Mouse (Mus musculus) ZHBTc4 (cell line): ENCODE measurements around the gene Gm14190.
"Not testable (repeated sequence)": the region's sequence is repeated elsewhere in the genome, so short reads cannot be mapped to it uniquely, and the experiment has no call there.

Source experiments
- DNase-seq: peaks from one replicate; pipeline ENCODE4 v3.0.0-alpha.2; 2011; ENCODE audit warnings: low read depth, low spot score

Gm14190 gene

DNA sequence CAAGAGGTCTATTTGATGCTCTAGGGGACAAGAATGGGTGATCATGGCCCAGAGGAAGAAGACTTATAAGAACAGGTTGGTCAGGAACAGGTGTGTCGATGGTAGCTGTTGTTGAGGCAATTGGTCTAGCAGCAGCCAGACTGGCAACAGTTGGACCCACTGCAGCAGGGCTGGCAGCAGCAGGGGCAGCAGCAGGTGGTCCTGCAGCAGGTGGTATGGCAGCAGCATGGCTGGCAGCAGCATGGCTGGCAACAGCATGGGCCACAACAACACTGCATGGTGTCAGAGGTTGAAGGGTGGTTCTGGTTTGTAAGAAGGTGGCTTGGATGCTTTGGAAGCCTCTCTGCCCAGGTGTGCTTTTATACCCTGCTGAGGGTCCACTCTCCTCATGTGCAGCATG lies at the start of gene Gm14190:
Gm14190 (minus strand) TSS at position 278 of the 400 bp plus-strand sequence.
- DNase-seq, result no peak

DNA sequence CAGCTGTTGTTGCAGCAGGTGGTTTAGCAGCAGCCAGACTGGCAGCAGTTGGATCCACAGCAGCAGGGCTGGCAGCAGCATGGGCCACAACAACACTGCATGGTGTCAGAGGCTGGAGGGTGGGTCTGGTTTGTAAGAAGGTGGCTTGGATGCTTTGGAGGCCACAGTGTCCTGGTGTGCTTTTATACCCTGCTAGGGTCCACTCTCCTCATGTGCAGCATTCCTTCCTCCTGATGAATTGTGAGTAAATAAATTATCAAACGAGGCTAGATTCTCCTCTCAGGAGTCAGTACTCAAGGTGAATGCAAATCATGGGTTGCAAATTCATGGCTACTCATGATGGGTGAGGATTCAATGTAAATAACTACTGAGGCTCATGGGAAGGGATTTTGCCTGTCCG lies 43.6 kb upstream of the Gm14190 start, which contains the start of gene Gm14180:
Gm14180 (minus strand) TSS at position 101 of the 400 bp plus-strand sequence.
- no peak for DNase-seq

DNA sequence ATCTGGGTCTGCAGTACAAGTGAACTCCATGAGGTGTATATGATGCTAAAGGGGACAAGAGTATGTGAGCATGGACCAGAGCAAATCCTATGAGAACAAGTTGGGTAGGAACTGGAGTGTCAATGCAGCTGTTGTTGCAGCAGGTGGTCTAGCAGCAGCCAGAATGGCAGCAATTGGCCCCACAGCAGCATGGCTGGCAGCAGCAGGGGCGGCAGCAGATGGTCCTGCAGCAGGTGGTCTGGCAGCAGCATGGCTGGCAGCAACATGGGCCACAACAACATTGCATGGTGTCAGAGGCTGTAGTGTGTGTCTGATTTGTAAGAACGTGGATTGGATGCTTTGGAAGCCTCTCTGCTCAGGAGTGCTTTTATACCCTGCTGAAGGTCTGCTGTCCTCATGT lies 33.5 kb upstream of the Gm14190 start:
- no peak for DNase-seq

DNA sequence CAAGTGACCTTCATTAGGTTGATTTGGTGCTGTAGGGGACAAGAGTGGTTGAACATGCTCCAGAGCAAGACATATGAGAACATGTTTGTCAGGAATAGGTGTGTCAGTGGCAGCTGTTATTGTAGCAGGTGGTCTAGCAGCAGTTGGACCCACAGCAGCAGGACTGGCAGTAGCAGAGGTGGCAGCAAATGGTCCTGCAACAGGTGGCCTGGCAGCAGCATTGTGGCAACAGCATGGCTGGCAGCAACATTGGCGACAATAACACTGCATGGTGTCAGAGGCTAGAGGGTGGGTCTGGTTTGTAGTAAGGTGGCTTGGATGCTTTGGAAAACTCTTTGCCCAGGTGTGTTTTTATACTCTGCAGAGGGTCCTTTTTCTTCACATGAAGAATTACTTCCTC lies 28.2 kb upstream of the Gm14190 start:
- DNase-seq, result no peak

DNA sequence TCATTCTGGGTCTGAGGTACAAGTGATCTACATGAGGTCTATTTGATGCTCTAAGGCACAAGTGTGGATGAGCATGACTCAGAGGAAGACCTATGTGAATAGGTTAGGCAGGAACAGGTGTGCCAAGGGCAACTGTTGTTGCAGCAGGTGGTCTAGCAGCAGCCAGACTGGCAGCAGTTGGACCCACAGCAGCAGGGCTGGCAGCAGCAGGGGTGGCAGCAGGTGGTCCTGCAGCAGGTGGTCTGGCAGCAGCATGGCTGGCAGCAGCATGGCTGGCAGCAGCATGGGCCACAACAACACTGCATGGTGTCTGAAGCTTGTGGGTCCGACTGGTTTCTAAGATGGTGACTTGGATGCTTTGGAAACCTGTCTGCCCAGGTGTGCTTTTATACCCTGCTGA lies 5.3 kb downstream of the Gm14190 start:
- not testable (repeated sequence) for DNase-seq

DNA sequence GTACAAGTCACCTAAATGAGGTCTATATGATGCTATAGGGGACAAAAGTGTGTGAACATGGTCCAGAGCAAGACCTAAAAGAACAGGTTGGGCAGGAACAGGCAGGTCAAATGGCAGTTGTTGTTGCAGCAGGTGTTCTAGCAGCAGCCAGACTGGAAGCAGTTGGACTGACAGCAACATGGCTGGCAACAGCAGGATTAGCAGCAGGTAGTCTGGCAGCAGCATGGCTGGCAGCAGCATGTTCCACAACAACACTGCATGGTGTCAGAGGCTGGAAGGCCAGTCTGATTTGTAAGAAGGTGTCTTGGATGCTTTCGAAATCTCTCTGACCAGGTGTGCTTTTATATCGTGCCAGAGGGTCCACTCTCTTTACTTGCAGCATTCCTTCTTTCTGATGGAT lies 7.1 kb downstream of the Gm14190 start:
- DNase-seq, result no peak

DNA sequence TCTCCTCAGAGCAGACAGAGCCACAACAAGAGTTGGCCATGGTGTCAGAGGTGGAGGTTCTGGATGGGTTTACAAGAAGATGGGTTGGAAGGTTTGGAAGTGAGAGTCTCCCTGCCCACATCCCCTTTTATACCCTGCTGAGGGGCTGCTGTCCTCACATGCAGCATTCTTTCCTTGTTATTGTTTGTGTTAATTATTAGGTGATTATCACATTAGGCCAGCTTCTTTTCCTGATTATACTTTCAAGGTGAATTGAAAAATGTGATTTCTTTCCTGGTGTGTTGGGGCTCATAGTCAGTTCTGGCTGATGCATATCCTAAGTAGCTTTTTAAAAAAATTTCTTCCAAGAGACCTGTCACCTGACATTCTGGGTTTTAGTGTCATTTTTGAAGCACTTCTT lies 24.7 kb downstream of the Gm14190 start, which contains the start of gene Krtap4-6:
Krtap4-6 (minus strand) TSS at position 101 of the 400 bp plus-strand sequence.
- DNase-seq, result no peak

DNA sequence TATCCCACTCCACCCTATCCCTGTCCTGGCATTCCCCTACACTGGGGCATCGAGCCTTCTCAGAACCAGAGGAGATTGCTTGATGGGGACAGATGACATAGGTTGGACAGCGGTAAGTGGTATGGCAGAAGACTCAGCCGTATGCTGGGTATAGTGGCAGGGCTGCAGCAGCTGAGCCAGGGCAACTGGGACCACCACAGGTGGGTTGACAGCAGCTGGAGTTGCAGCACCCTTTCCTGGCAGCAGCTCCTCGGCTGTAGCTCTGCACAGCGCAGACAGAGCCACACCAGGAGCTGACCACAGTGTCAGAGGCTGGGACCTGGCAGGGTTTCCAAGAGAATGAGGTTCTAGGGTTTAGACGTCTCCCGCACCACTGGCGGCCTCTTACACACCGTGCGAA lies 27.7 kb downstream of the Gm14190 start:
- DNase-seq, result no peak

DNA sequence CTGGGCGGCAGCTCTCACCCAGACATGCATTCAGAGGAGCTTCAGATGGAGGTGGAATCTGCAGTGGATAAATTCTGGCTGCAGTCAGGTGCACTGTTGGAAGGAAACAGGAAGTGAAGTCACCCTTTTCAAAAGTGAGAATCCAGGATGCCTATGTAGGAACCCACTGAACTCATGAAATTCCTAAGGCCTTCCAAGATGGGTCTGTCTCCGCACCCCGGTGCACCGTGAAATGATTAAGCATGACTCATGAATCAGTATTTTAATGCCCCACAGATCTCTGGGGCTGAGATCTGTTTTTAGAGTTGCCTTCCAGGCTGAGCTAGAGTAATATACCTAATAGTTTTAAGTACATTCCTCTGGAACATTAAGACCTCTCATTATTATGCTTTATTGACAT lies 31.3 kb downstream of the Gm14190 start:
- DNase-seq, result no peak

DNA sequence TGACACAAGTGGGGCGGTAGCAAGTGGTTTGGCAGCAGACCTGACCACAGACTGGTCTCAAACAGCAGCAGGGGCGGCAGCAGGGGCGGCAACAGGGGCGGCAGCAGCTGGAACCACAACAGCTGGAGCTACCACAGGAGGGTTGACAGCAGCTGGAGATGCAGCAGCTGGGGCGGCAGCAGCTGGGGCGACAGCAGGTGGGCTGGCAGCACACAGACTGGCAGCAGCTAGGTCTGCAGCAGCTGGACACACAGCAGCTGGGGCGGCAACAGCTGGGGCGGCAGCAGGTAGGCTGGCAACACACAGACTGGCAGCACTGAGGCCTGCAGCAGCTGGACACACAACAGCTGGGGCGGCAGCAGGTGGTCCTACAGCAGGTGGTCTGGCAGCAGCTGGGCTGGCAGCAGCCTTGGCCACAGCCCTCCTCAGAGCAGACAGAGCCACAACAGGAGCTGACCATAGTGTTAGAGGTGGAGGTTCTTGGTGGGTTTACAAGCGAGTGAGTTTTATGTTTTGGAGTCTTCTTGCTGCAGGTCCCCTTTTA lies 32.0 kb downstream of the Gm14190 start, which contains the start of gene Gm11563:
Gm11563 (minus strand) TSS at position 494 of the 544 bp plus-strand sequence.
- peak; percentile 21 for DNase-seq

DNA sequence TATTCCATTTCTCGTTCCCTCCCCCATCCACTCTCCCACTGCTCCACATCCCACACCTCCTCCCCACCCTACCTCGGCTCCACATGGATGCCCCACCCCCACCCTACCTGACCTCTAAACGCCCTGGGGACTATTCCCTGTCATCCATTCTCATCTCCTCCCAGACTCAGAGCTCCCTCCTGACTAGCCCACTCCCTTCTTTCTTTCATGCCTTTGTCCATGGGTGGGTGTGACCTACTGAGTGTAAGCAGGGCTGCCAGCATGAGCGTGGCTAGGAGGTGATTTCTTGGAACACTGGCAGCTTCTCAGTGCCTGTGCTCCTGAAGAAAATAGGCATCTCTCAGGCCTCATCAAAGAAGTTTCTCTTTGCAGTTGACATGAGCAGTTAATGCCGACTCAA lies 33.5 kb downstream of the Gm14190 start:
- peak; percentile 83 for DNase-seq

DNA sequence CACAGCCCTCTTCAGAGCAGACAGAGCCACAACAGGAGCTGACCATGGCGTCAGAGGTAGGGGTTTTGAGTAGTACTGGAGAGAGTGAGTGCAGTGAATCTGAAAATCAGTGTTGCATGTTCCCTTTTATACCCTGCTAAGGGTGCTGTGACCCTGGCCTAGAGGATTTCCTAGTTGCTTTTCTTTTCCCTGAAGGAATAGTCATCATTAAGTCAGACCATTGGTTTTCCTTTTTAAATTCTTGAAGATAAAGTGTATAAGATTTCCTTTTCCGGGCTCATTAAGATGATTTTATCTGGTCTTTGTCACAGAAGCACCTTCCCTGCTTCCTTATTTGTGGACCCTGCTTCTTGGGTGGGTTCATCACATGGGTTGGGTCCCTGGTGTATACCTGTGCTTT lies 40.4 kb downstream of the Gm14190 start, which contains the start of gene Gm11555:
Gm11555 (minus strand) TSS at position 101 of the 400 bp plus-strand sequence.
- DNase-seq, result no peak

DNA sequence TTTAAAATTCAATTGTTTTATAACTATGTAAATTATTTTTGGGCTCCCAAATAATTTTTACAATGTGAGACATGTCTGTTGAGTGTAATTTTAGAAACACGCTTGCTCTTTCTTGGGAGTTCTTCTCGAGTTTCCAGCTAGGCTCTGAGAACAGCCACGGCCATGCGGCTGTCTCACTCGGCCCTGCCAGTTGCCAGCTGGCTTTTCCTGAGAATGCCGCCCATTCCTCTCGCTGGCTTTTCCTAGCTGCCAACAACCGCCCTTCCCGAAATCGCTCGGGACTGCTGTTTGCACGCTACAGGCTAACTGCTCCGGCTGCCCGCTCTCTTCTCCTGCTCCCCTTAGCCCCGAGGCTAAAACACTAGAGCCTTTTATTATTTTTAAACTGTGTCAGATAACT lies 44.1 kb downstream of the Gm14190 start:
- DNase-seq, result no peak

DNA sequence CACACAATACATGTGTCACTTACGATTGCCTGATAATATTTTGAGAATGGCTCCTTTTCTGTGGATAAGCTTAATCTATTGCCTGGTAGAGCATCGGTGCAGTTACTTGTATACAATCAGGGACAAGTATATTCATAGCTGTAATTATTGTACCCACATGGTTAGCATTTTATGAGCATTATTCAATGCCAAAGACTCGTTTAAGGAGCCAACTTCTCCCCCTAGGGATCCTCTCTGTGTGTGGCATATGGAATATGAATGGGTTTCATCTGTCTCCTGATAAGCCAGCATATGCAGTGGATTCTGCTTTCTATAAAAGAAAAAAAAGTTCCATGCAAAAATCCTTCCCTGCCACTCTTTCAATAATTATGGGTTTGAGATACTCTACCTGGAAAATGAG lies 46.2 kb downstream of the Gm14190 start:
- DNase-seq, result no peak

DNA sequence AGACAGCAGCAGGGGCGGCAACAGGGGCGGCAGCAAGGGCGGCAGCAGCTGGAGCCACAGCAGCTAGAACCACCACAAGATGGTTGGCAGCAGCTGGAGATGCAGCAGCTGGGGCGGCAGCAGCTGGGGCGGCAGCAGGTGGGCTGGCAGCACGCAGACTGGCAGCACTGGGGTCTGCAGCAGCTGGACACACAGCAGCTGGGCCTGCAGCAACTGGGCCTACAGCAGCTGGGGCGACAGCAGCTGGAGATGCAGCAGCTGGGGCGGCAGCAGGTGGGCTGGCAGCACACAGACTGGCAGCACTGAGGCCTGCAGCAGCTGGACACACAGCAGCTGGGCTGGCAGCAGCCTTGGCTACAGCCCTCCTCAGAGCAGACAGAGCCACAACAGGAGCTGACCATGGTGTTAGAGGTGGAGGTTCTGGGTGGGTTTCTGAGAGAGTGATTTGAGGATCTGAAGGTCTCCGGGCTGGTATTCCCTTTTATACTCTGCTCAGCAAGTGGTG lies 46.9 kb downstream of the Gm14190 start, which contains the start of gene Krtap4-7:
Krtap4-7 (minus strand) TSS at position 455 of the 505 bp plus-strand sequence.
- not testable (repeated sequence) for DNase-seq

DNA sequence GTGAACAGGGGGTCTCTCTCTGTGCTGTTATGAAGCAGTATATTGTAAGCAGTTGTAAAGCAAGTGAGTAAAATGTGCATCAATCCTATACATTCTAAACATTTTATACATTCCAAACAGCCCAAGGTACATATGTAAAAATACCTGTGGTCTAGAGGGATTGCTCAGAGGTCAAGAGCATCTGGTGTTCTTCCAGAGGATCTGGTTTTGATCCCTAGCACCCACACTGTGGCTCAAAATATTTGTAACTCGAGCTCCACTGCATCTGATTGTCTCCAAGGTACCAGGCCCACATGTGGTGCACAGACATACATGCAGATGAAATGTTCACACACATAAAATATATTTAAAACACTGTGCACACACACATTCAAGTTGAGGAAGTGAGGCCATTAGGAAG lies 49.6 kb downstream of the Gm14190 start:
- no peak for DNase-seq
